Mouse (Mus musculus): ENCODE measurements around the gene Rnf133. TPM values are rescaled to one million over a fixed set of nuclear protein-coding genes. Genes with fewer than 3 reads are reported as not detected.

Gene Rnf133
- polyA plus RNA-seq (2015; fragmentation: Illumina TruSeq; extraction: RNeasy Lipid Tissue Mini Kit (QIAGEN cat#74804); ENCODE audit: insufficient read depth, low read depth, low replicate concordance), result not detected

GRCm38 (mm10) chr6:23650205-23650604, at the start of gene Rnf133:
TSS of gene Rnf133 (minus strand) at chr6:23650305.

GRCm38 (mm10) chr6:23655036-23655435, 4.9 kb upstream of the Rnf133 start, which contains the start of gene Rnf148:
TSS of gene Rnf148 (minus strand) at chr6:23655136.

Other genes starting within 250 kb of the Rnf133 start
- not detected for gene Rnf148, start 4.8 kb upstream of the Rnf133 start, polyA plus RNA-seq (2015; fragmentation: Illumina TruSeq; extraction: RNeasy Lipid Tissue Mini Kit (QIAGEN cat#74804); ENCODE audit: insufficient read depth, low read depth, low replicate concordance)
- 2.8 TPM for gene Cadps2, start 189.1 kb upstream of the Rnf133 start, polyA plus RNA-seq (2015; fragmentation: Illumina TruSeq; extraction: RNeasy Lipid Tissue Mini Kit (QIAGEN cat#74804); ENCODE audit: insufficient read depth, low read depth, low replicate concordance)

Measured in pancreas, adult 10 weeks (tissue).